Mouse (Mus musculus) cerebellum, adult 2 months (tissue): ENCODE data around the gene Ushbp1. TPM values are rescaled to one million over a fixed set of nuclear protein-coding genes. Genes with fewer than 3 reads are reported as not detected.

ENCODE experiments used
- DNase-seq, 2 experiments: peaks; one replicate each; pipeline ENCODE4 v3.0.0; 2021
- H3K27ac ChIP-seq: fragments of 200-500 bp; 2 replicates; pipeline ENCODE4 v1.5.1; 2012; ENCODE audit warnings: low read length, control low read depth, inconsistent platforms; ENCODE audit not compliant: insufficient read depth
- H3K27me3 ChIP-seq: fragments of 200-500 bp; 2 replicates; pipeline ENCODE4 v1.6.1; 2012; ENCODE audit warnings: inconsistent platforms, mild to moderate bottlenecking, low read length, moderate library complexity; ENCODE audit not compliant: control insufficient read depth, insufficient read depth
- H3K4me1 ChIP-seq: fragments of 200-500 bp; 2 replicates; pipeline ENCODE4 v1.6.1; 2011; ENCODE audit warnings: low read length; ENCODE audit not compliant: control insufficient read depth, insufficient read depth
- H3K4me3 ChIP-seq: fragments of 200-500 bp; replicated peaks from 2 replicates; pipeline ENCODE3; 2011; ENCODE audit warnings: mild to moderate bottlenecking, low read depth, low read length, control low read depth; ENCODE audit not compliant: insufficient read depth
- CTCF ChIP-seq: fragments of 200-500 bp; IDR thresholded peaks from 2 replicates; pipeline ENCODE4 v1.5.1; 2011; ENCODE audit warnings: low read depth, mild to moderate bottlenecking, control low read depth, low read length, moderate library complexity, borderline replicate concordance; ENCODE audit not compliant: insufficient read depth
- POLR2A ChIP-seq: fragments of 200-500 bp; IDR thresholded peaks from 2 replicates; pipeline ENCODE4 v1.6.1; 2011; ENCODE audit warnings: low read length, control low read depth, borderline replicate concordance; ENCODE audit not compliant: insufficient read depth
- WGBS: fragments of 180-500 bp; shearing (Covaris S2); methylation state at CpG from one replicate; pipeline ENCODE4 v1.1.7; 2018; 5-methylcytosine and 5-hydroxymethylcytosine counted together
- polyA plus RNA-seq: library from polyadenylated mRNA; depleted of rRNA; stranded (reverse); fragments of >200 nt; gene quantifications from 2 replicates; pipeline ENCODE4 v1.2.3, GENCODE M21; 2012

The Ushbp1 gene
- polyA plus RNA-seq, 1 experiment, result 9.7 TPM

- no peaks in the 10 kb centered on the region for H3K27me3 ChIP-seq
- no peak overlapping the region for H3K4me3 ChIP-seq
- H3K4me1 ChIP-seq, result 0 out of 2 replicates have a peak, but pooled peaks cover 3% of the 10 kb centered on the region
- no peak overlapping the region for H3K27ac ChIP-seq
- no peak for TF ChIP-seq POLR2A
- TF ChIP-seq CTCF, result no peak
- WGBS, result 79% methylated on average over 14 of the region's 14 CpGs
- DNase-seq, result no peak
These were observed 11.8 kb upstream of the Ushbp1 start for GRCm38 (mm10) chr8:71407441-71407840.

- peak; percentile 37 to 51 for DNase-seq
- H3K4me3 ChIP-seq, result peak overlapping the region; percentile 1
- no peak overlapping the region for H3K27ac ChIP-seq
- TF ChIP-seq POLR2A, result no peak
- peak; percentile 59; the same call in 1 of the 2 replicates for TF ChIP-seq CTCF
- no peaks in the 10 kb centered on the region for H3K27me3 ChIP-seq
- under 1% methylated on average over 55 of the region's 55 CpGs for WGBS
- H3K4me1 ChIP-seq, result 0 out of 2 replicates have a peak, but pooled peaks cover 3% of the 10 kb centered on the region
These were observed 10.8 kb upstream of the Ushbp1 start for GRCm38 (mm10) chr8:71406099-71407015.

- Histone ChIP-seq H3K4me1 (0 out of 2 replicates have a peak, but pooled peaks cover 3% of the 10 kb centered on the region), H3K27ac (no peak within 1 kb of the TSS), H3K27me3 (no peaks in the 10 kb centered on the region), H3K4me3 (peak within 1 kb of the TSS; percentile 49)
- TF ChIP-seq POLR2A (peak; percentile 33; the same call in 1 of the 2 replicates), CTCF (peak; percentile 56)
- DNase-seq, result peak; percentile 88 to 95
- 12% methylated on average over 33 of the region's 33 CpGs for WGBS
These were observed 9.9 kb upstream of the Ushbp1 start, which contains the start of gene Ankle1 for GRCm38 (mm10) chr8:71405401-71406098. Ankle1 (plus strand) TSS chr8:71406010.

GRCm38 (mm10) chr8:71404951-71405351, 9.3 kb upstream of the Ushbp1 start:
- peak in 1 of 2 experiments; percentile 45 for DNase-seq
- Histone ChIP-seq H3K27me3 (no peaks in the 10 kb centered on the region), H3K4me3 (no peak overlapping the region), H3K4me1 (0 out of 2 replicates have a peak, but pooled peaks cover 3% of the 10 kb centered on the region), H3K27ac (no peak overlapping the region)
- TF ChIP-seq POLR2A, result 0 out of 2 replicates have a peak, but pooled peaks have one; percentile 5
- no peak for TF ChIP-seq CTCF
- WGBS, result 36% methylated on average over 9 of the region's 9 CpGs

GRCm38 (mm10) chr8:71404011-71404410, 8.4 kb upstream of the Ushbp1 start:
- 83% methylated on average over 8 of the region's 8 CpGs for WGBS

GRCm38 (mm10) chr8:71403107-71403885, 7.7 kb upstream of the Ushbp1 start:
- TF ChIP-seq POLR2A (no peak), CTCF (no peak)
- no peak overlapping the region for H3K27ac ChIP-seq
- 91% methylated on average over 6 of the region's 6 CpGs for WGBS
- H3K4me1 ChIP-seq, result 0 out of 2 replicates have a peak, but pooled peaks cover 3% of the 10 kb centered on the region
- DNase-seq, result no peak
- no peak overlapping the region for H3K4me3 ChIP-seq
- H3K27me3 ChIP-seq, result no peaks in the 10 kb centered on the region

More at GRCm38 (mm10) chr8:71404011-71404410, 8.4 kb upstream of the Ushbp1 start:
- H3K4me1 ChIP-seq, result 0 out of 2 replicates have a peak, but pooled peaks cover 3% of the 10 kb centered on the region
- H3K27ac ChIP-seq, result no peak overlapping the region
- no peaks in the 10 kb centered on the region for H3K27me3 ChIP-seq
- TF ChIP-seq CTCF (no peak), POLR2A (no peak)
- no peak overlapping the region for H3K4me3 ChIP-seq
- no peak for DNase-seq
